Mouse (Mus musculus) neural tube, embryonic 13.5 days (tissue): Measurements from ENCODE around the gene Hoxb6. TPM values are rescaled to one million over a fixed set of nuclear protein-coding genes. Genes with fewer than 3 reads are reported as not detected.

Source experiments
- ATAC-seq: fragments of 200-750 bp; cut with Nextera tagmentation; 2 replicates; pipeline ENCODE4 v1.8.0; 2017; ENCODE audit warnings: low read depth, mild to moderate bottlenecking, moderate TSS enrichment, moderate library complexity
- H3K27ac ChIP-seq: fragments of 300-500 bp; sonication (generic); replicated peaks from 2 replicates; pipeline ENCODE4 v1.5.1; 2015; ENCODE audit warnings: moderate library complexity, mild to moderate bottlenecking, inconsistent platforms
- H3K27me3 ChIP-seq: fragments of 300-500 bp; sonication (generic); 2 replicates; pipeline ENCODE4 v1.6.1; 2015; ENCODE audit warnings: mild to moderate bottlenecking, inconsistent platforms
- H3K36me3 ChIP-seq: fragments of 300-500 bp; sonication (generic); 2 replicates; pipeline ENCODE4 v1.6.1; 2015; ENCODE audit warnings: mild to moderate bottlenecking, inconsistent platforms
- H3K4me1 ChIP-seq: fragments of 300-500 bp; sonication (generic); replicated peaks from 2 replicates; pipeline ENCODE4 v1.6.1; 2015; ENCODE audit warnings: inconsistent platforms
- H3K4me2 ChIP-seq: fragments of 300-500 bp; sonication (generic); 2 replicates; pipeline ENCODE4 v1.6.1; 2015; ENCODE audit warnings: inconsistent platforms, mild to moderate bottlenecking, moderate library complexity
- H3K4me3 ChIP-seq: fragments of 300-500 bp; sonication (generic); 2 replicates; pipeline ENCODE4 v1.5.1; 2015; ENCODE audit warnings: mild to moderate bottlenecking, inconsistent platforms
- H3K9ac ChIP-seq: fragments of 300-500 bp; sonication (generic); 2 replicates; pipeline ENCODE4 v1.6.1; 2015; ENCODE audit warnings: moderate library complexity, mild to moderate bottlenecking, inconsistent platforms
- H3K9me3 ChIP-seq: fragments of 300-500 bp; sonication (generic); 2 replicates; pipeline ENCODE4 v1.6.1; 2016; ENCODE audit warnings: inconsistent platforms
- WGBS: fragments of 180-500 bp; shearing (Covaris S2); methylation state at CpG from one replicate; pipeline ENCODE4 v1.1.7; 2015; 5-methylcytosine and 5-hydroxymethylcytosine counted together
- microRNA counts: library from miRNA; unstranded; fragments of <30 nt; microRNA quantifications from one replicate; lab custom pipeline; 2016
- microRNA-seq: library from miRNA; unstranded; fragments of <30 nt; microRNA quantifications from one replicate; pipeline ENCODE4, GENCODE M21; 2016
- polyA plus RNA-seq: library from polyadenylated mRNA; unstranded; fragments of >200 nt; fragmentation: Nextera tagmentation; extraction: Ambion mirVana; gene quantifications from 2 replicates; pipeline ENCODE4 v1.2.1, GENCODE M21; 2015

Gene Hoxb6
- polyA plus RNA-seq, 1 experiment from 2014 or later: 174 TPM

DNA sequence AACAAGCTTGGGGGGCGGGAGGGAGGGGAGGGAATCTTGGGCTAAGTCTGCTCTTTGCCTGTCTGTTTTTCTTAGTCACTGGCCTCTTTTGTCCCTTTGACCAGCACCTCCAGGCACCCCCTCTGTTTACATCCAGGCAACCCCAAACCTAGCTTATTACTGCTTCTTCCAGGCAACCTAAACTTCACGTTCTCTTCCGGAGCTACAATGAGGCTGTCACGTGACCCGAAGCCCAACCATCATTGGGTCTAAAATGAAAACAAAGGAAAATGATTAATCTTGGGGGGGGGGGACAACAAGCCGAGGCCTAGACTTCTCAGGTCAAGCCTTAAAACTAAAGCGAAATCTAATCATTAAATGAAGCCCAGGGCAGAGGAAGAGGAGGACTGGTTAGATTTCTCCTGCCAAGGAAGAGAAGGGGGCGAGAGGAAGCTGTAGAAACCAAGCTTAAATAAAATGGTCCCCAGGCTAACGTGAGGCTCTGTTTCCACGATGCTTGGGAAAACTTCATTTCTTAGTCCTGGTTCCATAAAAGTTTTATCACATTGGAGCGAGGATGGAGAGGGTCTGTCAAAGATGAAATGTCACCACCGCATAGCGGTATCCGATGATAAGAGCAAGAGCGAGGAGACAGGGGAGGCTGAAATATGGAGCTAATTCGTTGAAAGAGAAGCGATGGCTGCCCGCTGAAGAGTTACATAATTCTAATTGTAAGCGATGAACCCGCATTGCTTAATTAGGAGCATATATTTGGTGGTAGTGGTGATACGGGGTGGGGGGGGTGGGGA lies 56.1 kb downstream of the Hoxb6 start:
- Histone ChIP-seq H3K4me2 (peak overlapping the region; percentile 95), H3K27me3 (no peaks in the 10 kb centered on the region), H3K36me3 (peaks cover 31% of the 10 kb centered on the region), H3K9ac (peak overlapping the region; percentile 100), H3K9me3 (no peaks in the 10 kb centered on the region), H3K4me3 (peak overlapping the region; percentile 31), H3K27ac (peak overlapping the region; percentile 100), H3K4me1 (peaks cover 80% of the 10 kb centered on the region)
- no peak for ATAC-seq
- WGBS: 2% methylated on average over 21 of the region's 21 CpGs

DNA sequence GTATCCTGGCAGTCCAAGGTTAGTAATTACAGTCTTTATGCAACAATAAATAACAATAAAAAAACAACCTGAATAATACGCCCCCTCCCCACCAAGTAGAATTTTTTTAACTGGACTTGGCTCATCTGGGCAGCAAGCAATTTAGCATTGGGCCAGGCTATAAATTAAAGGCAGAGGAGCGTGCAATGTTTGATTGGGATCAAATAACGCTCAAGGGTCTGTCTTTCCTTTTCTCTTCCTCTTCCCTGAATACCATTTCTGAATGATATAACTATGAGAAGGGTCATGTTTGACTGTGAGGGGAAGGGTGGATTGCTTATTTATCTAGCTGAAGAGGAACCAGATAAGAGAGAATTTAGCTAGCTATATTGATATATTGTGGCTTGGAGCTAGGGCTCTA lies 56.7 kb downstream of the Hoxb6 start:
- Histone ChIP-seq H3K36me3 (peaks cover 33% of the 10 kb centered on the region), H3K27me3 (no peaks in the 10 kb centered on the region), H3K4me2 (peak overlapping the region; percentile 95), H3K4me1 (peaks cover 74% of the 10 kb centered on the region), H3K4me3 (peak overlapping the region; percentile 31), H3K9me3 (no peaks in the 10 kb centered on the region), H3K9ac (peak overlapping the region; percentile 100), H3K27ac (peak overlapping the region; percentile 100)
- no peak for ATAC-seq
- WGBS: 4% methylated on average over 3 of the region's 3 CpGs

DNA sequence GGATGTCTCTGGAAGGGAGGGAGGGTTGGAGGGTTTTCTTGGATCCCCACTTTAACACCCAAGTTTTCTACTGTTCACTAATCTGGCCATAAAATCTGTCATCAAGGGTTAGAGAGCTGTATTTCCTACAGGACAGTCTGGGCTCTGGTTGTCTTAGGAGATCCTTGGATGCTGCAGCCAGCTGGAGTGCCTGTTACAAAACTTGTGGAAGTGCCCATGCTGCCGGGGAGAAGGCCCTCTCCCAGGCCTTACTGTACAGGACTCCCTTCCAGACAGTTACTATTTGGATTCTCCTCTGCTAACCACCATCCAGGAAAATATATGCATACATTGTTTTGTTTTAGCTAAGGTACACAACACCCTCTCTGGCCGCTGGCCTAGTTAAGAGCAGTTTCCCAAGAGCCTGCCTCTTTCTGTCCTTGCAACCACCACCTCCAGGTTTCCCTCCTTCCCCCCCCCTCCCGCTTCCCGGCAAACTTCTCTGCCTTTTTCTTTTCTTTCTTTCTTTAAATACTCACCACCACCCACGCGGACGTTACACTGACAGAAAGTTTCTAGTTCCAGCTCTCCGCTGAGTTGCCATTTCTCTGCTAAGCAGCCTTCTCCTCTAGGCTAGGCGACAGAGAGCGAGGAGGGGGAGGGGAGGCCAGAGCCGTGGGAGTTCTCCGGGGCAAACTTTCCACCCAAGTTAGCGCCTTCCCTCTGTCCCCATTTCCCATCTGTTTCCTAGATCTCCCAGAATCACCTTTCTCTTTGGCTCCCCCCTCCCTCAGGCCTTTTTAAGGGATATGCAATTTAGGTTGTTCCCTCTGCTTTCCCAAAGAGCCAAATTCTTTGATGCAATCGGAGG lies 57.4 kb downstream of the Hoxb6 start:
- peaks cover 25% of the 10 kb centered on the region for H3K36me3 ChIP-seq
- H3K9ac ChIP-seq: peak overlapping the region; percentile 100
- peak overlapping the region; percentile 100 for H3K27ac ChIP-seq
- no peak for ATAC-seq
- no peaks in the 10 kb centered on the region for H3K9me3 ChIP-seq
- H3K27me3 ChIP-seq: no peaks in the 10 kb centered on the region
- peak overlapping the region; percentile 95 for H3K4me2 ChIP-seq
- WGBS: 1% methylated on average over 14 of the region's 14 CpGs
- H3K4me1 ChIP-seq: peaks cover 67% of the 10 kb centered on the region
- peak overlapping the region; percentile 31 for H3K4me3 ChIP-seq

DNA sequence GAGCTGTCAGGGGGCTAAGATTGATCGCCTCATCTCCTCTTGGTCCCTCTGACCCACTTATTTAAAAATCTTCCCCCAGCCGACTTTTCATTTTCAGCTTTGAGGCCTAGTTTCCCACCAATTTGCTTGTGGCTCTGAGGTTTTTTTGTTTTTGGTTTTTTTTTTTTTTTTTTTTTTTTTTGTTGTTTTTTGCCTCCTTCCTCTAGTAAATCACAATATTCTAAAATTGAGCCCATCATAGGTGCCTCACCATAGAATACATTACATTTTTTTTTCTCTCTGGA lies 58.0 kb downstream of the Hoxb6 start, which contains the start of gene Hoxb2:
Gene Hoxb2, plus strand, starts transcription at position 185 of the 284 bp plus-strand sequence.
- peak within 1 kb of the TSS; percentile 100 for H3K27ac ChIP-seq
- peak within 1 kb of the TSS; percentile 95 for H3K4me3 ChIP-seq
- H3K4me1 ChIP-seq: peaks cover 67% of the 10 kb centered on the region
- H3K36me3 ChIP-seq: peaks cover 22% of the 10 kb centered on the region
- H3K27me3 ChIP-seq: no peaks in the 10 kb centered on the region
- peak within 1 kb of the TSS; percentile 100 for H3K9ac ChIP-seq
- no peaks in the 10 kb centered on the region for H3K9me3 ChIP-seq
- 2% methylated on average over 2 of the region's 2 CpGs for WGBS
- H3K4me2 ChIP-seq: peak within 1 kb of the TSS; percentile 95
- no peak for ATAC-seq

DNA sequence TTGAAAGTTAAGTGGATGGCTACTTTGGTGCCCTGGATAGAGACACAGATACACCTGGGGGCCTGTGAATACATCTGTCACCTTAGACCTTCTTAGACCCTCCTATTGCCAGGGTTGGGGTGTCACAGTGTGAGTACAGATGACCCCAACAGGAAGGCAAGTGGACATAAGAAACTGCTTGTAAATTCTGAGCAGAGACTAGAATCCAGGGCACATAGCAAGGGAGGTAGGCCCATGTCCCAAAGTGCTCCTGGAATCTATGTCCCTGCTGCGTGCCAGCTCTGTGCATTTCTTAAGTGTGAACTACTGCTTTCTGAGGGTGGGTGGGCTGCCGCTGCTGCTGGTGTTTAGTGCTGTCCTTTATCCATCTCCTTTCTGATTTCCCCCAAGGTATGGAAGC lies 58.5 kb downstream of the Hoxb6 start:
- peak overlapping the region; percentile 100 for H3K9ac ChIP-seq

More for the DNA sequence above, 58.5 kb downstream of the Hoxb6 start:
- Histone ChIP-seq H3K9me3 (no peaks in the 10 kb centered on the region), H3K36me3 (peaks cover 20% of the 10 kb centered on the region), H3K4me1 (peaks cover 65% of the 10 kb centered on the region), H3K27ac (peak overlapping the region; percentile 100), H3K27me3 (no peaks in the 10 kb centered on the region), H3K4me3 (peak overlapping the region; percentile 95), H3K4me2 (peak overlapping the region; percentile 95)
- WGBS: 12% methylated on average over 2 of the region's 2 CpGs
- no peak for ATAC-seq

MicroRNA genes within 50 kb of the gene (microRNA counts, 519-probe panel; counts per million panel counts)
- microRNA mmu-miR-10a (lab: Ali Mortazavi, UCI): 6,168 counts per million, percentile 99 among the panel's probes with 10 or more counts
- microRNA mmu-miR-196a (lab: Ali Mortazavi, UCI): 5,021 counts per million, percentile 86 among the panel's probes with 10 or more counts

Small RNAs within 50 kb of the gene (microRNA-seq; reads per million reads assigned to microRNA genes)
- gene Mir10a (204,885 reads per million, percentile 100 among the genes with 10 or more reads in this experiment), gene Mir196a-1 (25.0 reads per million, percentile 37 among the genes with 10 or more reads in this experiment)

Other genes starting within 250 kb of the Hoxb6 start
- gene Ube2z, start 227.1 kb upstream of the Hoxb6 start, polyA plus RNA-seq: 31.5 and 33.0 TPM in 2 replicates
- gene Atp5g1, start 216.8 kb upstream of the Hoxb6 start, polyA plus RNA-seq: 605 and 642 TPM in 2 replicates
- gene Calcoco2, start 180.5 kb upstream of the Hoxb6 start, polyA plus RNA-seq: not detected in 2 replicates
- gene Ttll6, start 158.7 kb upstream of the Hoxb6 start, polyA plus RNA-seq: not detected in 2 replicates
- 1.7 TPM in 1 of 2 replicates, not detected in the other for gene Hoxb13, start 98.2 kb upstream of the Hoxb6 start, polyA plus RNA-seq
- 72.9 and 74.7 TPM in 2 replicates for gene Hoxb9, start 21.0 kb upstream of the Hoxb6 start, polyA plus RNA-seq
- gene Hoxb8, start 10.6 kb upstream of the Hoxb6 start, polyA plus RNA-seq: 81.7 and 114 TPM in 2 replicates
- gene Hoxb7, start 5.9 kb upstream of the Hoxb6 start, polyA plus RNA-seq: 124 and 125 TPM in 2 replicates
- gene Hoxb5, start 10.9 kb downstream of the Hoxb6 start, polyA plus RNA-seq: 67.1 and 88.3 TPM in 2 replicates
- gene Hoxb4, start 25.8 kb downstream of the Hoxb6 start, polyA plus RNA-seq: 7.5 and 8.7 TPM in 2 replicates
- gene Hoxb3, start 30.9 kb downstream of the Hoxb6 start, polyA plus RNA-seq: 12.8 and 14.7 TPM in 2 replicates
- gene Hoxb2, start 58.0 kb downstream of the Hoxb6 start, polyA plus RNA-seq: 63.0 and 67.1 TPM in 2 replicates
- 1.2 and 1.6 TPM in 2 replicates for gene Hoxb1, start 73.3 kb downstream of the Hoxb6 start, polyA plus RNA-seq
- gene Skap1, start 172.1 kb downstream of the Hoxb6 start, polyA plus RNA-seq: 7.9 and 9.0 TPM in 2 replicates